ENCODE assay signal across 15 mouse cellular contexts in the genomic region with DNA sequence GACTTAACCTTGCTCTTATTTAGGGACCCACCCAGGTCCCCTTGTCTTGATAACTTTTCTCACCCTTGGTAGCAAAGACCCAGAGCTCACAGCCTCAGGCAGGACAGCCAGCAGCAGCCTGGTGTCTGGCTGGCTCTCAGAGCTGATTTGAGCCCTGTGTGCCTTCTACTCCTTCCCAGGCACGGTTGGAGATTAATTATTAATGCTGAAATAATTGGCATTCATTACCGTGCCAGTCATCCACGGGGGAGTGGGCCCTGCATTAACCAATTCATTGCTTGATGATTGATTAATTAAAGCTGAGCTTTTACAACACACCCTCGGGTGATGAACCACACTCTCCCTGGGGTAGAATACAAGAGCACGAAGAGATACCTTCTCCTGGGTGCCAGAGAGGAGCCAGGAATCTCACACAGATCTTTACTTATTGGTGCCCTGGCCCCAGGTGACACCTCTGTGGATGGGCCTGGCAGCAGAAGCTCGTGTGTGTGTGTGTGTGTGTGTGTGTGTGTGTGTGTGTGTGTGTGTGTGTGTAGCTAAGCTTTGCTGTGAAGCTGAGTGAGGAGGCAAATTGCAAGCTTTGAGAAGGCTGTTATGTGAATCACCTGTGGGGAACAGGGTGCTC. TPM values are rescaled to one million over a fixed set of nuclear protein-coding genes. Genes with fewer than 3 reads are reported as not detected.
DNase-seq lines count a peak whose midpoint lies in the region; ATAC-seq and TF ChIP-seq lines count a peak whose summit lies in the region.
"Had no signal": no experiment of that assay in that cellular context is flagged by ENCODE, and none has a peak within 500 bp of the region (broad histone marks: within the 10 kb centered on the region; RNA-seq: fewer than 3 reads in every experiment).

No protein-coding gene starts in this region.

- H3K36me3 ChIP-seq in forebrain, embryonic 14.5 days (ENCODE audit: control insufficient read depth, insufficient read depth, low read length), result no peaks in the 10 kb centered on the region
- no peaks in the 10 kb centered on the region for H3K36me3 ChIP-seq in midbrain, embryonic 12.5 days
- H3K36me3 ChIP-seq in limb, embryonic 10.5 days, result no peaks in the 10 kb centered on the region

- peak overlapping the region; percentile 46 for H3K27ac ChIP-seq in forebrain, embryonic 14.5 days (ENCODE audit: low read depth, low read length)
- no peak overlapping the region for H3K27ac ChIP-seq in midbrain, embryonic 12.5 days (replicated peaks)
- no peak overlapping the region for H3K27ac ChIP-seq in limb, embryonic 10.5 days
- H3K27ac ChIP-seq: layer of hippocampus, adult 2 months had no signal

- H3K9ac ChIP-seq in forebrain, embryonic 14.5 days (ENCODE audit: low read length), result no peak overlapping the region
- no peak overlapping the region for H3K9ac ChIP-seq in midbrain, embryonic 12.5 days (replicated peaks)

- TF ChIP-seq CTCF in brain, embryonic 14.5 days (IDR thresholded peaks at IDR 0.05; ENCODE audit: borderline replicate concordance, extremely low read depth, insufficient read depth, insufficient read length), result no peak

- H3K4me1 ChIP-seq in forebrain, embryonic 14.5 days (ENCODE audit: control insufficient read depth, insufficient read depth, low read length), result peaks cover 11% of the 10 kb centered on the region
- H3K4me1 ChIP-seq in midbrain, embryonic 12.5 days, result peaks cover 5% of the 10 kb centered on the region
- 0 out of 2 replicates have a peak, but pooled peaks cover 4% of the 10 kb centered on the region for H3K4me1 ChIP-seq in limb, embryonic 10.5 days

- no peak for TF ChIP-seq POLR2A in brain, embryonic 14.5 days (IDR thresholded peaks at IDR 0.05; ENCODE audit: borderline replicate concordance, extremely low read depth, insufficient read depth, insufficient read length, poor library complexity, severe bottlenecking)

- no peak overlapping the region for H3K4me2 ChIP-seq in forebrain, embryonic 14.5 days (ENCODE audit: low read length)
- no peak overlapping the region for H3K4me2 ChIP-seq in midbrain, embryonic 12.5 days (replicated peaks)
- H3K4me2 ChIP-seq: liver, embryonic 11.5 days had no signal

- 9% methylated on average over 6 of the region's 6 CpGs for WGBS in forebrain, embryonic 14.5 days
- WGBS in midbrain, embryonic 12.5 days, result 41% methylated on average over 6 of the region's 6 CpGs
- 54% methylated on average over 6 of the region's 6 CpGs for WGBS in limb, embryonic 10.5 days

- H3K9me3 ChIP-seq in forebrain, embryonic 14.5 days (replicated peaks; ENCODE audit: control insufficient read depth, low read length), result no peaks in the 10 kb centered on the region
- no peaks in the 10 kb centered on the region for H3K9me3 ChIP-seq in midbrain, embryonic 12.5 days
- no peaks in the 10 kb centered on the region for H3K9me3 ChIP-seq in limb, embryonic 10.5 days (replicated peaks)

- H3K4me3 ChIP-seq in forebrain, embryonic 14.5 days (ENCODE audit: low read depth, low read length), result no peak overlapping the region
- no peak overlapping the region for H3K4me3 ChIP-seq in midbrain, embryonic 12.5 days
- no peak overlapping the region for H3K4me3 ChIP-seq in limb, embryonic 10.5 days
- H3K4me3 ChIP-seq: layer of hippocampus, adult 2 months had no signal

- DNase-seq in brain, embryonic 14.5 days (ENCODE audit: low read depth), result peak; percentile 78
- DNase-seq in forebrain, embryonic 14.5 days (ENCODE audit: low spot score), result peak; percentile 64
- DNase-seq in kidney, adult 8-10 months, result peak; percentile 17 to 44
- DNase-seq in lung, postnatal 14 days, result no peak
- no peak for DNase-seq in limb, embryonic 10.5 days (ENCODE audit: low spot score)
- DNase-seq in ovary, postnatal 14 days (ENCODE audit: low spot score), result no peak
- no peak for DNase-seq in lung, postnatal 10 days
- DNase-seq: adrenal gland, adult 8-10 months; cerebellum, postnatal 36 days; heart, postnatal 36 days; lung, postnatal 36 days had no signal

- H3K27me3 ChIP-seq in forebrain, embryonic 14.5 days (replicated peaks; ENCODE audit: control insufficient read depth, insufficient read depth, low read length), result no peaks in the 10 kb centered on the region
- peaks cover 28% of the 10 kb centered on the region for H3K27me3 ChIP-seq in midbrain, embryonic 12.5 days
- 0 out of 2 replicates have a peak, but pooled peaks cover 3% of the 10 kb centered on the region for H3K27me3 ChIP-seq in limb, embryonic 10.5 days (ENCODE audit: low read depth, poor library complexity, severe bottlenecking)
- H3K27me3 ChIP-seq: CH12.LX had no signal

- ATAC-seq in forebrain, embryonic 14.5 days, result peak; percentile 51; the same call in 1 of the 2 replicates
- peak; percentile 39; the same call in 1 of the 2 replicates for ATAC-seq in midbrain, embryonic 12.5 days (ENCODE audit: low FRiP score, low read depth)

RNA-seq across cellular contexts. Expression of a gene that starts 14.2 kb away (rescaled TPM):
- polyA plus RNA-seq in brain, embryonic 14.5 days (2012; rRNA removed), result 6.0 and 7.4 TPM in 2 replicates
- 3.9 and 4.2 TPM in 2 replicates for polyA plus RNA-seq in forebrain, embryonic 14.5 days (2014; fragmentation: Nextera tagmentation; extraction: Ambion mirVana)
- 0.78 and 1.1 TPM in 2 replicates for polyA plus RNA-seq in midbrain, embryonic 12.5 days (2016; fragmentation: Nextera tagmentation; extraction: Ambion mirVana)
- 0.06 and 0.09 TPM in 2 replicates for polyA plus RNA-seq in limb, embryonic 10.5 days (2016; fragmentation: Nextera tagmentation; extraction: Ambion mirVana)

Comparison
In these comparisons a context has a peak if more than half of its experiments do, and no peak if none do; other contexts are left out.
1. DNase-seq: peak in brain, embryonic 14.5 days (single experiment), forebrain, embryonic 14.5 days (single experiment) and kidney, adult 8-10 months (2 of 2); none in lung, postnatal 14 days (single experiment), limb, embryonic 10.5 days (single experiment), ovary, postnatal 14 days (single experiment) and lung, postnatal 10 days (single experiment).